Mouse (Mus musculus) T-helper 2 cell (primary cell): ENCODE results near the gene Olfr1115.
"Not testable (repeated sequence)": the region's sequence is repeated elsewhere in the genome, so short reads cannot be mapped to it uniquely, and the experiment has no call there.

Experiments
- in situ Hi-C: fragments of 300-600 bp; cut with MboI, MseI; formaldehyde crosslinking; loops from one replicate; pipeline ENCODE4 v1.15.1; 2025; ENCODE audit warnings: high pct_unique_total_duplicates

Olfr1115 gene

GRCm38 (mm10) chr2:87247713-87248112 lies at the start of gene Olfr1115:
TSS of gene Olfr1115 (plus strand) at chr2:87248013.
- in situ Hi-C loops, result no loop called here

DNA sequence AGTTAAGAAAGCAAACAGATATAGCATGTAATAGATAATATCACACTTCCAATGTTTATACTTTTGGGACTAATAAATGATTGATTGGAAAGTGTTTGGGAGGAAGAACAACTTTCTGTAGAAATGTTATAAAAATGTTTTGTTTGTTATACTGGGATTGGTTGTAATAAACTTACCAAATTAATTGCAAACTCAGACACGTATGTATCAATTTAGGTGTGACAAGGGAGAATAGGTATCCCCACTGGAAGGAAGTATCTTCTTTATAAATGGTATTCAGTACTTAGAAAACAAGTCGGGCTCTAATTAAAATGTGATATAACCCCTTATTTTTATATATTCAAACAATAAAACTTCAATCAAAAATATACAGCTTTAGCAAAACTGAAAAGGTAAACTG lies 39.1 kb upstream of the Olfr1115 start, which contains the start of gene Olfr1113:
Gene Olfr1113, plus strand, starts transcription at position 301 of the 400 bp plus-strand sequence.
- in situ Hi-C loops, result no loop called here

- in situ Hi-C loops, result no loop called here
Measured at GRCm38 (mm10) chr2:87267234-87267633, 19.4 kb downstream of the Olfr1115 start, which contains the start of gene Olfr1116. TSS of gene Olfr1116 (plus strand) at chr2:87267534.

DNA sequence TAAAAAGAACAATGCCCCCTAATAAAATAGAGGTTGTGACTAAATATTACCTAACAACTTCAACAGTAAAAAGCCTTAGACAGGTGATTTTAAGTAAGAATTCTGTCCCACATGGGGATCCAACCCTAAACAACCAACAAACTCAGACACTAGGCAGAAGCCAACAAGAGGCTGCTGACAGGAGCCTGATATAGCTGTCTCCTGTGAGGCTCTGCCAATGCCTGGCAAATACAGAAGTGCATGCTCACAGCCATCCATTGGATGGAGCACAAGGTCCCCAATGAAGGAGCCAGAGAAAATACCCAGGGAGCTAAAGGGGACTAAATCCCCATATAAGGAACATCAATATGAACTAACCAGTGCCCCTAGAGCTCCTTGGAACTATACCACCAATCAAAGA lies 46.2 kb downstream of the Olfr1115 start:
- in situ Hi-C loops, result not testable (repeated sequence)
